ENCODE assay signal across 24 mouse cellular contexts in genomic region chr2:37939997-37940396, GRCm38 (mm10).
DNase-seq lines count a peak whose midpoint lies in the region; ATAC-seq and TF ChIP-seq lines count a peak whose summit lies in the region.
"Had no signal": no experiment of that assay in that cellular context is flagged by ENCODE, and none has a peak within 500 bp of the region (broad histone marks: within the 10 kb centered on the region; RNA-seq: fewer than 3 reads in every experiment).

No protein-coding gene starts in this region.

- no peak for ATAC-seq in forebrain, postnatal 0 days
- ATAC-seq in midbrain, embryonic 11.5 days (ENCODE audit: low FRiP score), result no peak
- ATAC-seq in midbrain, embryonic 16.5 days, result no peak
- ATAC-seq: activated CD4-positive, CD25-positive, alpha-beta regulatory T cell, adult 4 months; CD4-positive, CD25-positive, alpha-beta regulatory T cell, adult 4 months; forebrain, embryonic 13.5 days; forebrain, embryonic 15.5 days had no signal

- H3K4me2 ChIP-seq in forebrain, postnatal 0 days (ENCODE audit: low read depth), result no peak overlapping the region
- H3K4me2 ChIP-seq in midbrain, embryonic 11.5 days, result no peak overlapping the region
- H3K4me2 ChIP-seq in midbrain, embryonic 16.5 days (ENCODE audit: low read length), result no peak overlapping the region
- H3K4me2 ChIP-seq: embryonic facial prominence, embryonic 13.5 days; embryonic facial prominence, embryonic 15.5 days; forebrain, embryonic 13.5 days; forebrain, embryonic 15.5 days had no signal

- no peaks in the 10 kb centered on the region for H3K9me3 ChIP-seq in forebrain, embryonic 10.5 days
- no peaks in the 10 kb centered on the region for H3K9me3 ChIP-seq in forebrain, postnatal 0 days (ENCODE audit: low read length)
- no peaks in the 10 kb centered on the region for H3K9me3 ChIP-seq in midbrain, embryonic 11.5 days (ENCODE audit: control insufficient read depth, low read length)
- H3K9me3 ChIP-seq in midbrain, embryonic 16.5 days (replicated peaks; ENCODE audit: control insufficient read depth, low read length, poor library complexity, severe bottlenecking), result no peaks in the 10 kb centered on the region
- no peaks in the 10 kb centered on the region for H3K9me3 ChIP-seq in embryonic facial prominence, embryonic 10.5 days
- H3K9me3 ChIP-seq: embryonic facial prominence, embryonic 13.5 days; embryonic facial prominence, embryonic 15.5 days; forebrain, embryonic 13.5 days; forebrain, embryonic 15.5 days; G1E had no signal

- peaks cover 41% of the 10 kb centered on the region for H3K4me1 ChIP-seq in forebrain, embryonic 10.5 days
- H3K4me1 ChIP-seq in forebrain, postnatal 0 days (ENCODE audit: insufficient read depth), result no peaks in the 10 kb centered on the region
- H3K4me1 ChIP-seq in midbrain, embryonic 11.5 days (ENCODE audit: control insufficient read depth, insufficient read depth, low read length), result peaks cover 4% of the 10 kb centered on the region; the same call in 1 of the 2 replicates
- H3K4me1 ChIP-seq in midbrain, embryonic 16.5 days (ENCODE audit: control insufficient read depth, insufficient read depth, low read length), result no peaks in the 10 kb centered on the region
- H3K4me1 ChIP-seq in embryonic facial prominence, embryonic 10.5 days, result peaks cover 14% of the 10 kb centered on the region
- peaks cover 19% of the 10 kb centered on the region for H3K4me1 ChIP-seq in kidney, adult 2 months (ENCODE audit: control insufficient read depth, insufficient read depth, low read length)
- H3K4me1 ChIP-seq: embryonic facial prominence, embryonic 13.5 days; embryonic facial prominence, embryonic 15.5 days; forebrain, embryonic 15.5 days had no signal

- no peak overlapping the region for H3K9ac ChIP-seq in forebrain, postnatal 0 days
- H3K9ac ChIP-seq in midbrain, embryonic 11.5 days (ENCODE audit: low read length), result no peak overlapping the region
- no peak overlapping the region for H3K9ac ChIP-seq in midbrain, embryonic 16.5 days (ENCODE audit: low read depth, low read length)
- H3K9ac ChIP-seq: embryonic facial prominence, embryonic 13.5 days; embryonic facial prominence, embryonic 15.5 days; forebrain, embryonic 13.5 days; forebrain, embryonic 15.5 days had no signal

- H3K27me3 ChIP-seq in forebrain, embryonic 10.5 days (ENCODE audit: poor library complexity, severe bottlenecking), result peaks cover 7% of the 10 kb centered on the region
- H3K27me3 ChIP-seq in forebrain, postnatal 0 days (ENCODE audit: insufficient read depth, low read length), result no peaks in the 10 kb centered on the region
- H3K27me3 ChIP-seq in midbrain, embryonic 11.5 days (ENCODE audit: control insufficient read depth, insufficient read depth, low read length), result peaks cover 1% of the 10 kb centered on the region; the same call in 1 of the 2 replicates
- no peaks in the 10 kb centered on the region for H3K27me3 ChIP-seq in midbrain, embryonic 16.5 days (ENCODE audit: control insufficient read depth, insufficient read depth, low read depth, low read length)
- H3K27me3 ChIP-seq in embryonic facial prominence, embryonic 10.5 days (replicated peaks; ENCODE audit: low read depth, poor library complexity, severe bottlenecking), result no peaks in the 10 kb centered on the region
- H3K27me3 ChIP-seq in kidney, adult 2 months (replicated peaks; ENCODE audit: control insufficient read depth, insufficient read depth, low read length), result no peaks in the 10 kb centered on the region
- H3K27me3 ChIP-seq: CH12.LX; embryonic facial prominence, embryonic 13.5 days; embryonic facial prominence, embryonic 15.5 days; forebrain, embryonic 13.5 days; forebrain, embryonic 15.5 days had no signal

- WGBS in forebrain, embryonic 10.5 days, result 14% methylated on average over 1 of the region's 1 CpGs
- 41% methylated on average over 1 of the region's 1 CpGs for WGBS in forebrain, postnatal 0 days
- 11% methylated on average over 1 of the region's 1 CpGs for WGBS in midbrain, embryonic 11.5 days
- WGBS in midbrain, embryonic 16.5 days, result 24% methylated on average over 1 of the region's 1 CpGs
- WGBS in embryonic facial prominence, embryonic 10.5 days, result 41% methylated on average over 1 of the region's 1 CpGs
- WGBS in kidney, adult 2 months, result 82% methylated on average over 1 of the region's 1 CpGs

- TF ChIP-seq POLR2A in kidney, adult 2 months (IDR thresholded peaks at IDR 0.05; ENCODE audit: low read depth, low read length), result no peak

- H3K36me3 ChIP-seq in forebrain, embryonic 10.5 days (replicated peaks), result peaks cover 16% of the 10 kb centered on the region
- peaks cover 1% of the 10 kb centered on the region; the same call in 1 of the 2 replicates for H3K36me3 ChIP-seq in forebrain, postnatal 0 days (ENCODE audit: insufficient read depth)
- H3K36me3 ChIP-seq in midbrain, embryonic 11.5 days (ENCODE audit: control insufficient read depth, insufficient read depth, low read length), result no peaks in the 10 kb centered on the region
- H3K36me3 ChIP-seq in midbrain, embryonic 16.5 days (ENCODE audit: control insufficient read depth, insufficient read depth, low read length), result no peaks in the 10 kb centered on the region; the same call in 1 of the 2 replicates
- peaks cover 9% of the 10 kb centered on the region; the same call in 1 of the 2 replicates for H3K36me3 ChIP-seq in embryonic facial prominence, embryonic 10.5 days (replicated peaks)
- H3K36me3 ChIP-seq in kidney, adult 2 months (ENCODE audit: control insufficient read depth, insufficient read depth, low read length), result no peaks in the 10 kb centered on the region; the same call in 1 of the 2 replicates
- H3K36me3 ChIP-seq: embryonic facial prominence, embryonic 15.5 days; forebrain, embryonic 15.5 days had no signal

- H3K27ac ChIP-seq in forebrain, embryonic 10.5 days, result peak overlapping the region; percentile 35; the same call in 1 of the 2 replicates
- H3K27ac ChIP-seq in forebrain, postnatal 0 days (ENCODE audit: low read depth, low read length), result no peak overlapping the region
- H3K27ac ChIP-seq in midbrain, embryonic 11.5 days (ENCODE audit: low read depth, low read length), result no peak overlapping the region
- H3K27ac ChIP-seq in midbrain, embryonic 16.5 days (ENCODE audit: low read length), result no peak overlapping the region
- no peak overlapping the region for H3K27ac ChIP-seq in embryonic facial prominence, embryonic 10.5 days (replicated peaks)
- no peak overlapping the region for H3K27ac ChIP-seq in kidney, adult 2 months (ENCODE audit: insufficient read depth, low read depth, low read length)
- H3K27ac ChIP-seq: embryonic facial prominence, embryonic 13.5 days; embryonic facial prominence, embryonic 15.5 days; forebrain, embryonic 13.5 days; forebrain, embryonic 15.5 days had no signal

- TF ChIP-seq CTCF in forebrain, postnatal 0 days (IDR thresholded peaks at IDR 0.05; ENCODE audit: low read depth), result no peak
- TF ChIP-seq CTCF in kidney, adult 2 months (conservative IDR thresholded peaks at IDR 0.05; ENCODE audit: insufficient read depth, insufficient read length, low read depth, low read length), result no peak

- no peak for DNase-seq in forebrain, embryonic 10.5 days (ENCODE audit: extremely low spot score, low spot score)
- DNase-seq in forebrain, postnatal 0 days, result no peak
- DNase-seq in midbrain, embryonic 11.5 days (ENCODE audit: low spot score, missing footprints), result peak; percentile 26
- peak; percentile 22 for DNase-seq in embryonic facial prominence, embryonic 10.5 days (ENCODE audit: low spot score)
- DNase-seq in kidney, adult 2 months, result no peak
- DNase-seq: adrenal gland, adult 8-10 months; adrenal gland, postnatal 14 days; adrenal gland, postnatal 36 days; B cell, adult 2 months; cerebellum, adult 11-12 months; cerebellum, adult 2 months; cerebellum, adult 9-10 months; cerebellum, postnatal 10 days; cerebellum, postnatal 25 days had no signal

- no peak overlapping the region for H3K4me3 ChIP-seq in forebrain, embryonic 10.5 days
- no peak overlapping the region for H3K4me3 ChIP-seq in forebrain, postnatal 0 days (ENCODE audit: low read depth, low read length)
- H3K4me3 ChIP-seq in midbrain, embryonic 11.5 days (ENCODE audit: low read depth, low read length), result no peak overlapping the region
- no peak overlapping the region for H3K4me3 ChIP-seq in midbrain, embryonic 16.5 days (ENCODE audit: low read depth, low read length)
- no peak overlapping the region for H3K4me3 ChIP-seq in embryonic facial prominence, embryonic 10.5 days
- H3K4me3 ChIP-seq in kidney, adult 2 months (ENCODE audit: insufficient read depth, low read depth, low read length), result no peak overlapping the region
- H3K4me3 ChIP-seq: embryonic facial prominence, embryonic 13.5 days; embryonic facial prominence, embryonic 15.5 days; erythroblast, embryonic 14.5 days; forebrain, embryonic 13.5 days; forebrain, embryonic 15.5 days had no signal

Comparison
In these comparisons a context has a peak if more than half of its experiments do, and no peak if none do; other contexts are left out.
1. DNase-seq: peak in midbrain, embryonic 11.5 days (single experiment) and embryonic facial prominence, embryonic 10.5 days (single experiment); none in forebrain, embryonic 10.5 days (single experiment), forebrain, postnatal 0 days (single experiment) and kidney, adult 2 months (single experiment).